Mouse (Mus musculus) neural tube, embryonic 11.5 days (tissue): ENCODE measurements at regions not wholly inside any gene's neighbourhood (a gene's known extent, or its start where the extent isn't known, plus 50 kb on each side); places are given as distances from the start of the nearest gene placed in this dataset.

Experiments used
- ATAC-seq: fragments of 200-750 bp; cut with Nextera tagmentation; 2 replicates; pipeline ENCODE4 v1.8.0; 2017; ENCODE audit warnings: moderate number of reproducible peaks, mild to moderate bottlenecking, moderate TSS enrichment, moderate library complexity; ENCODE audit not compliant: insufficient read depth, low FRiP score, low TSS enrichment
- DNase-seq: peaks from one replicate; pipeline ENCODE4 v3.0.0-alpha.2; 2015; ENCODE audit warnings: low spot score
- H3K27ac ChIP-seq: fragments of 300-500 bp; sonication (generic); 2 replicates; pipeline ENCODE4 v1.5.1; 2014; ENCODE audit warnings: low read depth, mild to moderate bottlenecking, low read length
- H3K27me3 ChIP-seq: fragments of 300-500 bp; sonication (generic); 2 replicates; pipeline ENCODE4 v1.6.1; 2014; ENCODE audit warnings: mild to moderate bottlenecking, low read length, mixed read lengths; ENCODE audit not compliant: control insufficient read depth, insufficient read depth
- H3K36me3 ChIP-seq: fragments of 300-500 bp; sonication (generic); 2 replicates; pipeline ENCODE4 v1.6.1; 2014; ENCODE audit warnings: mild to moderate bottlenecking, low read length, moderate library complexity, mixed read lengths; ENCODE audit not compliant: control insufficient read depth, insufficient read depth
- H3K4me1 ChIP-seq: fragments of 300-500 bp; sonication (generic); 2 replicates; pipeline ENCODE4 v1.6.1; 2014; ENCODE audit warnings: low read length, mixed read lengths; ENCODE audit not compliant: control insufficient read depth, insufficient read depth
- H3K4me2 ChIP-seq: fragments of 300-500 bp; sonication (generic); 2 replicates; pipeline ENCODE4 v1.6.1; 2014; ENCODE audit warnings: low read depth, mild to moderate bottlenecking, moderate library complexity
- H3K4me3 ChIP-seq: fragments of 300-500 bp; sonication (generic); 2 replicates; pipeline ENCODE4 v1.5.1; 2014; ENCODE audit warnings: low read depth, low read length
- H3K9ac ChIP-seq: fragments of 300-500 bp; sonication (generic); 2 replicates; pipeline ENCODE4 v1.6.1; 2014; ENCODE audit warnings: mild to moderate bottlenecking, low read length
- H3K9me3 ChIP-seq: fragments of 300-500 bp; sonication (generic); 2 replicates; pipeline ENCODE4 v1.6.1; 2016; ENCODE audit warnings: low read length; ENCODE audit not compliant: control insufficient read depth
- WGBS: fragments of 180-500 bp; shearing (Covaris S2); extraction: QIAGEN DNeasy Blood & Tissue Kit; methylation state at CpG from one replicate; pipeline ENCODE4 v1.1.7; 2014; 5-methylcytosine and 5-hydroxymethylcytosine counted together

DNA sequence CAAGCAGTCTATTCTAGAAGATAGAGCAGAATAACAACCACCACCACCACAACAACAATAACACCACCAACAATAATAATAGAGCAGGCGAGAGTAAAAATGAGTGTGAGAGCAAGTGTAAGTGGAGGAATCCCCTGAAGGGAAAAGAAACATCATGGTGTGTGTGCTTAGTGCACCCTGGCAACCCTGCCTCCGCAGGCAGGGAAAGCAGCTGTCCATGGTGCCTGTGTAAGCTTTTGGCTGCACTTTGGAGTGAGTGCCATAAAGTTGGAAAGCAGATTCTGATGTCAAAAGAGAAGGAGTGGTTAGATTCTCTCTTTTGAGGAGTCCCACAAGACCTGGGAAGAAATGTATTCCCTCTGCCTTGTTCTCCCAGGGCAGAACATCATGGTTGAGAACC is 200.8 kb downstream of the Gm21750 start:
- Histone ChIP-seq H3K27ac (no peak overlapping the region), H3K27me3 (no peaks in the 10 kb centered on the region), H3K9ac (no peak overlapping the region), H3K9me3 (no peaks in the 10 kb centered on the region), H3K4me1 (no peaks in the 10 kb centered on the region), H3K36me3 (no peaks in the 10 kb centered on the region), H3K4me2 (no peak overlapping the region), H3K4me3 (no peak overlapping the region)
- DNase-seq (no peak), ATAC-seq (no peak)
- WGBS: 40% methylated on average over 2 of the region's 2 CpGs

DNA sequence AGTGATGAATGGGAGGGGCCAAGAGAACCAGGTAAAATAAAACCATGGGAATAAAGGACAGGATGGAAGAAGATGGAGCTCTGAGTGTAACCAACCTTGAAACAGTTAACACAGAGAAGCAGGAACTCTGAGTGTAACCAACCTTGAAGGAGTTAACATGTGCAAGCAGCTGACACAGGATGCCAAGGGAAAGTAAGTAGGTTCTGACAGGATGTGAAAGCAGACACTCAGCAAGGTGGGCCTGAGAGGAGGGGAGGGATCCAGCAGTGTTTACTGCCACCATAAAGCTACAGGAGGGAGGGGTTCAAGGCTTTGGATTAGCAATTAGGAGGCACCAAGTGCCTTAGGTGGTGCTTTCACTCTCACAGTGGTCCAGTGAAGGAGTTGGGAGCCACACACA is 213.3 kb downstream of the Gm21750 start:
- H3K4me3 ChIP-seq: no peak overlapping the region
- no peak overlapping the region for H3K27ac ChIP-seq
- no peak overlapping the region for H3K9ac ChIP-seq
- H3K36me3 ChIP-seq: no peaks in the 10 kb centered on the region
- DNase-seq: no peak
- no peak for ATAC-seq
- H3K4me2 ChIP-seq: no peak overlapping the region
- H3K4me1 ChIP-seq: no peaks in the 10 kb centered on the region
- no peaks in the 10 kb centered on the region for H3K9me3 ChIP-seq
- no peaks in the 10 kb centered on the region for H3K27me3 ChIP-seq

DNA sequence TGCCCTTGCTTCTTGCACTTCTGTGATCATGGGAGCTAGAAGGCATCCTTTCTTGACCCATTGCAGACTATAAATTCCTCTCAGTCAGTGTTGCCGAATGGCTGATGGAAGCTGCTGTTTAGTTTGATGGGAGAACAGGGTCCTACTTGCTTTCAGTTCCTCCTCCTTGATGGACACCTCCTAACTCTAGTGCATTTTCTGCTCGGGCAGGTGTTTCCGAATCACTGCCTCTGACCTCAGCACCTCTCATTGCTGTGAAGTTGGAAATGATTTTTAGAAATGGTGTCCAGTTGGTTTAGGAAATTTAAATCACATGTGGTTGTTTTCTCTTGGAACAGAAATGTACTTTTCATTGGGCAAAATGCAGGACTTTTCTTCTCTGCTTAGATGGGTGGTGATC is 214.9 kb downstream of the Gm21750 start:
- WGBS: 85% methylated on average over 3 of the region's 3 CpGs
- DNase-seq (no peak), ATAC-seq (no peak)
- H3K27ac ChIP-seq: no peak overlapping the region
- no peaks in the 10 kb centered on the region for H3K27me3 ChIP-seq
- no peak overlapping the region for H3K4me2 ChIP-seq
- H3K4me1 ChIP-seq: no peaks in the 10 kb centered on the region
- H3K36me3 ChIP-seq: no peaks in the 10 kb centered on the region
- H3K4me3 ChIP-seq: no peak overlapping the region
- no peak overlapping the region for H3K9ac ChIP-seq
- H3K9me3 ChIP-seq: no peaks in the 10 kb centered on the region

DNA sequence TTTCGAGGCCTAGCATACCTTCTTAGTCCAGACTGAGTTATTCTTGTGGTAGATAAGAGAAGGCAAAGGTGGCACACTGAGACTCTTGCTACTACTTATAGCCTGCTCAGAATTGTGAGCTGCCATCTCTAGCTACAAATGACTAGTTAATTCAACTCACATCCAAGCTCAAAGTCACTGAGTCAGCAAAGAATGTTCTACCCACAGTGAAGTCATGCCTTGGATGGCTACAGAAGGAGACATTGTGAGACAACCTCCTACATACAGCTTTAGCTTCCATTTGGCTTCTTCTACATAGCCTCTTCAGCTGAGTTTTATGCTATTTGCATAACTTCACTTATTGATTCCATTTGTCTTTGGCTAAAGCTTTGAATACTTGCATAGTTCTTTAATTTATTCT is 217.2 kb downstream of the Gm21750 start:
- no peak overlapping the region for H3K9ac ChIP-seq
- no peaks in the 10 kb centered on the region for H3K27me3 ChIP-seq
- DNase-seq (no peak), ATAC-seq (no peak)
- no peak overlapping the region for H3K27ac ChIP-seq
- H3K4me1 ChIP-seq: no peaks in the 10 kb centered on the region
- no peak overlapping the region for H3K4me2 ChIP-seq
- H3K9me3 ChIP-seq: no peaks in the 10 kb centered on the region
- WGBS: 96% methylated on average over 1 of the region's 1 CpGs
- H3K4me3 ChIP-seq: no peak overlapping the region
- H3K36me3 ChIP-seq: no peaks in the 10 kb centered on the region

DNA sequence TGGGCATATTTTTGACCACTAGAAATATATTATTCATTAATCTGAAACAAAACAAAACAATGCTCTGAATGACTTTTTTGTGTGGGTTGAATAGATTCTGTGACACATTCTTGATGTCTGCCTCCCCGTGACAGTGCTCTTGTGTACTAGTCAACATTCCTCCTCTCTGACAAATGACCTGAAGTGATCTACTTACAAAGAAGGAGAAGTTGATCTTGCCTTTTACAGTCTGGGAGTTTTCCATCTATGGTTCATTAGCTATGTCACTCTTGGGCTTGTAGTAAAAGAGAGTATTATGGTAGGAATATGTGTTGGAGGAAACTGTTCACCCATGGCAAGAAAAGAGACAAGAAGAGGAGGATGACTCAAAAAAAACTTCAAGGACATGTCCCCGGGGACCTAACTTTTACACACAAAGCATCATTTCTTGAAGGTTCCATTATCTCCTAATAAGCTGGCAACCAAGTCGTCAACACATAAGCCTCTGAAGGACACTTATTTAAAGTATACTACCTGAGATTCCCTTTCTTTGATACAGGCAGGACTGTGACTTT is 217.9 kb downstream of the Gm21750 start:
- no peak overlapping the region for H3K9ac ChIP-seq
- H3K4me3 ChIP-seq: no peak overlapping the region
- no peaks in the 10 kb centered on the region for H3K4me1 ChIP-seq
- no peaks in the 10 kb centered on the region for H3K36me3 ChIP-seq
- ATAC-seq: no peak
- WGBS: 75% methylated on average over 3 of the region's 3 CpGs
- no peak overlapping the region for H3K4me2 ChIP-seq
- no peak overlapping the region for H3K27ac ChIP-seq
- no peak for DNase-seq
- H3K27me3 ChIP-seq: no peaks in the 10 kb centered on the region
- H3K9me3 ChIP-seq: no peaks in the 10 kb centered on the region

DNA sequence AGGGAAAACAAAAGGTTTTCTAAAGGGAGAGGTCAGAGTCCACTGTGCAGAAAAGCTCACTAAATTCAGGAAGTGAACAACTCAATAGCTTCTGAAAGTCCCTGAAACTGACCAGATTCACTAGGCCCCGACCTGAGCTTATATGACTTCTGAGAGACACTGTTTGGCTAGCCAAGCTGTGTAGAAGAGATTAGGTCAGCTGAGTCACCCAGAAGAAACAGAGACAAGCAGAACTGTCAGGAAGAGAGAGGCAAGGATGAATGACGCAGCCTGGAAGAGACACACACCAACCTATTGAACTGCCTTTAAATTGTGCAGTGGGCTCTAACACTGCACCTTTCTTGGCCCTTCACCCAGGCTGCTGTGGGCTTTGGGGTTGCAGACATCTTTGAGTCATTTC is 230.4 kb downstream of the Gm21750 start:
- Histone ChIP-seq H3K4me2 (no peak overlapping the region), H3K9me3 (no peaks in the 10 kb centered on the region), H3K27me3 (no peaks in the 10 kb centered on the region), H3K36me3 (no peaks in the 10 kb centered on the region), H3K4me3 (no peak overlapping the region), H3K4me1 (no peaks in the 10 kb centered on the region), H3K27ac (no peak overlapping the region), H3K9ac (no peak overlapping the region)
- DNase-seq: no peak
- ATAC-seq: no peak
- 72% methylated on average over 2 of the region's 2 CpGs for WGBS

DNA sequence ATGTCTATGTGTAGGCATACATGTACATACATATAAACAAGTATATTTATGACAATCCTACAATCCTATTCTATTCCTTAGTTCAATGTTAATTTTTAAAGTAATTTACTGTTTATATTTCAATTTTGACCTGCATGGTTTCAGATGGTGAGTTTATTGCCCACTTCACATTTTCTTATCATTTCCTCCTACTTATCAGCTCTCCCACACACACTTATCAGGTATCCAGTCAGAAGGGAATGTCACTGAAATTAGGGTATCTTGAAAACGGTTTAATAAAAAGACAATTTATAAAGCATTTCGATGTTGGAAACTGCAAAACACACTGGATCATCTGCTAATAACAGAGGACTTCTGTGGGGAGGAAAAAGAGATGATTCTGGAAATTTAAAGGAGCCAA is 233.8 kb downstream of the Gm21750 start:
- Histone ChIP-seq H3K27ac (no peak overlapping the region), H3K4me3 (no peak overlapping the region), H3K27me3 (no peaks in the 10 kb centered on the region), H3K4me1 (no peaks in the 10 kb centered on the region), H3K9ac (no peak overlapping the region), H3K4me2 (no peak overlapping the region), H3K36me3 (no peaks in the 10 kb centered on the region), H3K9me3 (no peaks in the 10 kb centered on the region)
- DNase-seq (no peak), ATAC-seq (no peak)
- whole genome bisulfite sequencing: 71% methylated on average over 2 of the region's 2 CpGs

DNA sequence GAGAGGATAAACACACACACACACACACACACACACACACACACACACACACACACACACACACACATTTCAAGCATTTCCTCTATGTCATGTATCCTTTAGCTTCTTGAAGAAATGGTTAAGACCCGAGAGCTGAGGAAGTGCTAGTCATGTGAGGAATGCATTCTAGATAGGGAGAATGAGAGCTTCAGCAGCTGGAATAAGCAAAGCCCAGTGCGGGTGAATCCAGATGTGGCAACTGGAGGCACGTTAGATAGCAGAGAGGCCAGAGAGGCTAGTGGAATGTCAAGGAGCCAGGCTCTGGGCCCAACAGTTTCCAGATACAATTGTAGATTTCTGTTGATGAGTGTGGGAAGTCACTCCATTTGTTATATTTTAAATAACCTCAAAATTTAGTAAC is 234.2 kb downstream of the Gm21750 start:
- H3K9me3 ChIP-seq: no peaks in the 10 kb centered on the region
- H3K9ac ChIP-seq: no peak overlapping the region
- ATAC-seq (no peak), DNase-seq (no peak)
- no peaks in the 10 kb centered on the region for H3K36me3 ChIP-seq
- H3K27ac ChIP-seq: no peak overlapping the region
- H3K4me3 ChIP-seq: no peak overlapping the region
- no peaks in the 10 kb centered on the region for H3K27me3 ChIP-seq
- 71% methylated on average over 3 of the region's 3 CpGs for WGBS
- no peak overlapping the region for H3K4me2 ChIP-seq
- no peaks in the 10 kb centered on the region for H3K4me1 ChIP-seq

DNA sequence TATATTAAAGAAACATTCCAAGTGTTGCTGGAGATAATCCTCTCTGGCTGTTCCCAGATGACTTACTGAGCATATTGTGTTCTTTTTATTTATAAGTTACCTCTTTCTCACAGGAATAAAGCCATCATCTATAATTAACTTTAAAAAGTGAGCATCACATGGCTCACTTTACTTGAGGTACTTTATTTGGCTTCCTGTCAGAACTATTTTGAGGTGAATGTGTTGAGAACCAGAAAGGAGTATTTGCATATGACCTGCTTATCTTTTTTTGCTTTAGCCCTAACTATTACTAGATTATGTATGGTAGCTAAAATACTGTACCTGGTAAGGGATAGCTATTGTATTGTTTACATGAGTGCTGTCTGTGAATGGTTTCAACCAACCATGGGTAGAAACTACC is 238.1 kb downstream of the Gm21750 start:
- no peak for DNase-seq
- no peak for ATAC-seq
- no peak overlapping the region for H3K9ac ChIP-seq
- no peaks in the 10 kb centered on the region for H3K4me1 ChIP-seq
- H3K27me3 ChIP-seq: no peaks in the 10 kb centered on the region
- H3K9me3 ChIP-seq: no peaks in the 10 kb centered on the region
- no peaks in the 10 kb centered on the region for H3K36me3 ChIP-seq
- H3K4me2 ChIP-seq: no peak overlapping the region
- H3K4me3 ChIP-seq: no peak overlapping the region
- H3K27ac ChIP-seq: no peak overlapping the region
